Mouse (Mus musculus) liver, embryonic 13.5 days (tissue): ENCODE results near the gene Acvr2b. TPM values are rescaled to one million over a fixed set of nuclear protein-coding genes. Genes with fewer than 3 reads are reported as not detected.
"Not testable (repeated sequence)": the region's sequence is repeated elsewhere in the genome, so short reads cannot be mapped to it uniquely, and the experiment has no call there.

Source experiments
- ATAC-seq: fragments of 200-750 bp; cut with Nextera tagmentation; 2 replicates; pipeline ENCODE4 v1.8.0; 2017; ENCODE audit warnings: low read depth, mild to moderate bottlenecking, moderate number of reproducible peaks, moderate library complexity
- DNase-seq: peaks from one replicate; pipeline ENCODE4 v3.0.0; 2022
- H3K27ac ChIP-seq: fragments of 300-500 bp; sonication (generic); 2 replicates; pipeline ENCODE4 v1.5.1; 2015; ENCODE audit warnings: moderate library complexity, mild to moderate bottlenecking, inconsistent platforms
- H3K27me3 ChIP-seq: fragments of 300-500 bp; sonication (generic); 2 replicates; pipeline ENCODE4 v1.6.1; 2015; ENCODE audit warnings: mild to moderate bottlenecking, inconsistent platforms
- H3K36me3 ChIP-seq: fragments of 300-500 bp; sonication (generic); 2 replicates; pipeline ENCODE4 v1.6.1; 2015; ENCODE audit warnings: mild to moderate bottlenecking, inconsistent platforms
- H3K4me1 ChIP-seq: fragments of 300-500 bp; sonication (generic); replicated peaks from 2 replicates; pipeline ENCODE4 v1.6.1; 2015; ENCODE audit warnings: inconsistent platforms
- H3K4me2 ChIP-seq: fragments of 300-500 bp; sonication (generic); 2 replicates; pipeline ENCODE4 v1.6.1; 2015; ENCODE audit warnings: inconsistent platforms, mild to moderate bottlenecking, moderate library complexity
- H3K4me3 ChIP-seq: fragments of 300-500 bp; sonication (generic); replicated peaks from 2 replicates; pipeline ENCODE4 v1.5.1; 2015; ENCODE audit warnings: mild to moderate bottlenecking, inconsistent platforms
- H3K9ac ChIP-seq: fragments of 300-500 bp; sonication (generic); 2 replicates; pipeline ENCODE4 v1.6.1; 2015; ENCODE audit warnings: mild to moderate bottlenecking, inconsistent platforms
- H3K9me3 ChIP-seq: fragments of 300-500 bp; sonication (generic); replicated peaks from 2 replicates; pipeline ENCODE4 v1.6.1; 2016; ENCODE audit warnings: inconsistent platforms
- WGBS: fragments of 180-500 bp; shearing (Covaris S2); methylation state at CpG from one replicate; pipeline ENCODE4 v1.1.7; 2015; ENCODE audit not compliant: insufficient replicate concordance; 5-methylcytosine and 5-hydroxymethylcytosine counted together
- polyA plus RNA-seq: library from polyadenylated mRNA; unstranded; fragments of >200 nt; fragmentation: Nextera tagmentation; extraction: Ambion mirVana; gene quantifications from 2 replicates; pipeline ENCODE4 v1.2.1, GENCODE M21; 2015

Gene Acvr2b
- 1.8 and 2.1 TPM in 2 replicates for polyA plus RNA-seq

GRCm38 (mm10) chr9:119401801-119402214 is at the start of gene Acvr2b:
Gene Acvr2b, plus strand, starts transcription at chr9:119402118.
- no peaks in the 10 kb centered on the region for H3K9me3 ChIP-seq
- WGBS, result under 1% methylated on average over 23 of the region's 32 CpGs

GRCm38 (mm10) chr9:119353926-119354325 is 48.0 kb upstream of the Acvr2b start:
- Histone ChIP-seq H3K4me1 (peaks cover 16% of the 10 kb centered on the region), H3K27me3 (no peaks in the 10 kb centered on the region), H3K4me3 (no peak overlapping the region), H3K9me3 (no peaks in the 10 kb centered on the region), H3K36me3 (peaks cover 14% of the 10 kb centered on the region; the same call in 1 of the 2 replicates), H3K9ac (no peak overlapping the region), H3K27ac (no peak overlapping the region), H3K4me2 (no peak overlapping the region)
- ATAC-seq, result no peak
- DNase-seq, result no peak
- WGBS, result 63% methylated on average over 6 of the region's 6 CpGs

More at GRCm38 (mm10) chr9:119401801-119402214, at the start of gene Acvr2b:
- ATAC-seq, result peak; percentile 86
- peak within 1 kb of the TSS; percentile 69 for H3K4me3 ChIP-seq
- H3K36me3 ChIP-seq, result no peaks in the 10 kb centered on the region
- H3K4me2 ChIP-seq, result peak within 1 kb of the TSS; percentile 81
- H3K27me3 ChIP-seq, result peaks cover 47% of the 10 kb centered on the region
- peak; percentile 74 for DNase-seq
- H3K9ac ChIP-seq, result peak within 1 kb of the TSS; percentile 77
- peaks cover 34% of the 10 kb centered on the region for H3K4me1 ChIP-seq
- peak within 1 kb of the TSS; percentile 78 for H3K27ac ChIP-seq

- H3K9ac ChIP-seq, result no peak overlapping the region
- H3K4me1 ChIP-seq, result peaks cover 14% of the 10 kb centered on the region
- H3K9me3 ChIP-seq, result no peaks in the 10 kb centered on the region
- peaks cover 6% of the 10 kb centered on the region for H3K36me3 ChIP-seq
- DNase-seq (no peak), ATAC-seq (no peak)
- H3K27me3 ChIP-seq, result no peaks in the 10 kb centered on the region
- no peak overlapping the region for H3K4me2 ChIP-seq
- H3K27ac ChIP-seq, result no peak overlapping the region
- 71% methylated on average over 6 of the region's 6 CpGs for WGBS
- H3K4me3 ChIP-seq, result no peak overlapping the region
Measured at GRCm38 (mm10) chr9:119355943-119356342, 46.0 kb upstream of the Acvr2b start.

- H3K36me3 ChIP-seq, result peaks cover 3% of the 10 kb centered on the region; the same call in 1 of the 2 replicates
- H3K4me2 ChIP-seq, result peak within 1 kb of the TSS; percentile 95
- peaks cover 14% of the 10 kb centered on the region for H3K4me1 ChIP-seq
- ATAC-seq (peak; percentile 91), DNase-seq (peak; percentile 83)
- no peaks in the 10 kb centered on the region for H3K9me3 ChIP-seq
- WGBS, result 2% methylated on average over 65 of the region's 65 CpGs
- peak within 1 kb of the TSS; percentile 84 for H3K9ac ChIP-seq
- no peak within 1 kb of the TSS for H3K27ac ChIP-seq
- H3K27me3 ChIP-seq, result no peaks in the 10 kb centered on the region
- H3K4me3 ChIP-seq, result peak within 1 kb of the TSS; percentile 72
Measured at GRCm38 (mm10) chr9:119357331-119358057, 44.4 kb upstream of the Acvr2b start, which contains the start of gene Xylb. Gene Xylb, plus strand, starts transcription at chr9:119357381.

GRCm38 (mm10) chr9:119358058-119358429 is 43.9 kb upstream of the Acvr2b start:
- Histone ChIP-seq H3K4me2 (peak overlapping the region; percentile 95), H3K9me3 (no peaks in the 10 kb centered on the region), H3K4me3 (peak overlapping the region; percentile 72), H3K27me3 (no peaks in the 10 kb centered on the region), H3K9ac (peak overlapping the region; percentile 84), H3K27ac (no peak overlapping the region), H3K36me3 (peaks cover 3% of the 10 kb centered on the region; the same call in 1 of the 2 replicates), H3K4me1 (peaks cover 14% of the 10 kb centered on the region)
- WGBS, result 43% methylated on average over 9 of the region's 9 CpGs
- ATAC-seq, result no peak
- DNase-seq, result no peak

GRCm38 (mm10) chr9:119361416-119361815 is 40.5 kb upstream of the Acvr2b start:
- Histone ChIP-seq H3K36me3 (peaks cover 3% of the 10 kb centered on the region; the same call in 1 of the 2 replicates), H3K9me3 (no peaks in the 10 kb centered on the region), H3K9ac (no peak overlapping the region), H3K4me1 (peaks cover 14% of the 10 kb centered on the region), H3K4me2 (no peak overlapping the region), H3K27me3 (no peaks in the 10 kb centered on the region), H3K4me3 (no peak overlapping the region), H3K27ac (no peak overlapping the region)
- 77% methylated on average over 5 of the region's 5 CpGs for WGBS
- ATAC-seq (no peak), DNase-seq (no peak)

- no peak overlapping the region for H3K4me3 ChIP-seq
- H3K36me3 ChIP-seq, result peaks cover 7% of the 10 kb centered on the region
- DNase-seq (no peak), ATAC-seq (no peak)
- H3K4me2 ChIP-seq, result no peak overlapping the region
- WGBS, result 81% methylated on average over 12 of the region's 12 CpGs
- peaks cover 2% of the 10 kb centered on the region for H3K4me1 ChIP-seq
- H3K27me3 ChIP-seq, result no peaks in the 10 kb centered on the region
- no peak overlapping the region for H3K27ac ChIP-seq
- H3K9me3 ChIP-seq, result no peaks in the 10 kb centered on the region
- no peak overlapping the region for H3K9ac ChIP-seq
Measured at GRCm38 (mm10) chr9:119363229-119363628, 38.7 kb upstream of the Acvr2b start.

GRCm38 (mm10) chr9:119365284-119365683 is 36.6 kb upstream of the Acvr2b start, which contains the start of gene Slc22a14:
Gene Slc22a14, minus strand, starts transcription at chr9:119365553.
- Histone ChIP-seq H3K9ac (no peak within 1 kb of the TSS), H3K4me3 (no peak within 1 kb of the TSS), H3K27ac (no peak within 1 kb of the TSS), H3K4me2 (no peak within 1 kb of the TSS), H3K36me3 (peaks cover 19% of the 10 kb centered on the region), H3K4me1 (no peaks in the 10 kb centered on the region), H3K9me3 (no peaks in the 10 kb centered on the region), H3K27me3 (no peaks in the 10 kb centered on the region)
- ATAC-seq, result no peak
- DNase-seq, result no peak
- WGBS, result 57% methylated on average over 7 of the region's 7 CpGs

- 68% methylated on average over 3 of the region's 3 CpGs for WGBS
- H3K9ac ChIP-seq, result no peak overlapping the region
- DNase-seq, result no peak
Measured at GRCm38 (mm10) chr9:119368367-119368766, 33.6 kb upstream of the Acvr2b start.

GRCm38 (mm10) chr9:119370770-119371169 is 31.1 kb upstream of the Acvr2b start:
- not testable (repeated sequence) for H3K27me3 ChIP-seq, H3K27ac ChIP-seq, DNase-seq, H3K4me3 ChIP-seq, ATAC-seq, H3K9me3 ChIP-seq, H3K4me2 ChIP-seq, H3K9ac ChIP-seq, H3K4me1 ChIP-seq
- WGBS, result 65% methylated on average over 4 of the region's 4 CpGs
- peaks cover 18% of the 10 kb centered on the region; the same call in 1 of the 2 replicates for H3K36me3 ChIP-seq

More at GRCm38 (mm10) chr9:119368367-119368766, 33.6 kb upstream of the Acvr2b start:
- Histone ChIP-seq H3K4me3 (no peak overlapping the region), H3K36me3 (peaks cover 15% of the 10 kb centered on the region; the same call in 1 of the 2 replicates), H3K27me3 (no peaks in the 10 kb centered on the region), H3K4me2 (no peak overlapping the region), H3K4me1 (no peaks in the 10 kb centered on the region), H3K9me3 (no peaks in the 10 kb centered on the region), H3K27ac (no peak overlapping the region)
- ATAC-seq, result no peak

GRCm38 (mm10) chr9:119371251-119371650 is 30.7 kb upstream of the Acvr2b start:
- Histone ChIP-seq H3K36me3 (peaks cover 18% of the 10 kb centered on the region; the same call in 1 of the 2 replicates), H3K4me3 (no peak overlapping the region), H3K27me3 (no peaks in the 10 kb centered on the region), H3K27ac (no peak overlapping the region), H3K9me3 (no peaks in the 10 kb centered on the region), H3K4me1 (no peaks in the 10 kb centered on the region), H3K9ac (no peak overlapping the region), H3K4me2 (no peak overlapping the region)
- 73% methylated on average over 4 of the region's 4 CpGs for WGBS
- no peak for ATAC-seq
- DNase-seq, result no peak
